Mouse (Mus musculus) telencephalon, adult 2 months (tissue): ENCODE measurements around the gene Zfp874b.
A peak's percentile ranks its signal among the peaks of the same experiment; 100 is the strongest.
"Not testable (repeated sequence)": the region's sequence is repeated elsewhere in the genome, so short reads cannot be mapped to it uniquely, and the experiment has no call there.

Source experiments
- DNase-seq: peaks from one replicate; pipeline ENCODE4 v3.0.0-alpha.2; 2011; ENCODE audit warnings: low read depth, low spot score

Zfp874b gene

DNA sequence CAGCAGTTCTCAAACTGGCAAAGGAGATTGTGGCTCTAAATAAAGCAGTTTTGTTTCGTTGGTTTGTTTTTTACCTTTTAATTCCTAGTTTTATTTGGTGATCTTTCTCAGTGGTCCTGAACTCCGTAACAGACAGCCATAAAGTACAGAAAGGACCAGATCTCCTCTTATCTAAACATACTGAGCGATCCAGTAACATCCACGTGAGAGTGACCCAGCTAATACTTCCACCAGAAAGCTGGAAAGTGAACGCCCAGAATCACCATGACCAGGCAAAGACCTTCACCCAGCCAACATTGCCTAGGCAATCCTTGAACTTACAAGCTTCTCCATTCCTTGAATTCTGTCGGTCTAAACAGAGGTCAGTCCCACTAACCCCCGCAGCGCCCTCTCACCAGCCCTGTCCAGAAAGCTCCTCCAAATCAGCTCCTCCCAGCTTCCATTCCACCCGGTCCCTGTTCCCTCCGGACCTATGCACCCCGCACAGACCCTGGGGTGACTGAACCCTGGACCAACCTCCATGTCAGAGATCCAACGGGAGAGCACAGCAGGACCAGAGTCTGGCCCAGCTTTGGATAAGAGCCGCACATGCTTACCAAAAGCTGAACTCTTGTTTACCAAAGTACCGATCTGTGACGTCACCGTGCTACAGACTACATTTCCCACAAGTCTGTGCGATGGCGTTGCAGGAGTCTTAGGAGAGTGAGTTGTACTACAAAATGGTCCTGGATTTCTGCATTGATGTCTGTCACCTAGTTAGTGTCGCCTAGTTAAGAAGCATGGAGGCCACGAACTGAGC lies at the start of gene Zfp874b:
TSS of gene Zfp874b (minus strand) at position 634 of the 799 bp plus-strand sequence.
- peak; percentile 94 for DNase-seq

DNA sequence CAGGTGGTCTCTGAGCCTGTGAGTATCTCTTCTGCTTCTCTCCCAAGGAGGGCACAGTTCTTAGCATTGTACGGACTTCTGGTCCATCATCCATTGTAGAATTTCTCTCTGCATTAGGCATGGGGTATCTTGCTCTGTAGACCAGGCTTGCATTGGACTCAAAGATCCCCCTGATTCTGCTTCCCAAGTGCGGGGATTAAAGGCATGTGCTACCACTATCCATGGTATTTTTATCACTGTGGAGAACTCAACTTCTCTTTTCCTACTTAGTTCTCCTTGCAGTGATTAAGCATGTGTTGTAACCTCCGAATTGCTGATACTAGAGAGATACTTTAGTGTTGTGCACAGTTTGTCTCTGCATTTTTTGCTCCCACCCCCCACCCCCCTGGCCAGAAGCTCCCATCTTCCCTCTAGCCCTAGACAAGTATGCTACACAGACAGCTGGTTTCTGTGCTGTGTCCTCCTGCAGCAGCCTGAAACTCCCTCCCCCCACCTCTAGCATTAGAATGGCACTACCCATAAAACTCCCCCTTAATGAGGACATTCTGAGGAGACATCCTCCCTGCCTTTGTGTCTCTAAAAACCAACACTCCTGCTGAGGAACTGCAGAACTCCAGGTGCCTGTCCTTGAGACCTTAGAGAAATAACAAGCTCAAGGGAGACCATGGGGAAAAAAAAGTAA lies 43.1 kb upstream of the Zfp874b start:
- no peak for DNase-seq

DNA sequence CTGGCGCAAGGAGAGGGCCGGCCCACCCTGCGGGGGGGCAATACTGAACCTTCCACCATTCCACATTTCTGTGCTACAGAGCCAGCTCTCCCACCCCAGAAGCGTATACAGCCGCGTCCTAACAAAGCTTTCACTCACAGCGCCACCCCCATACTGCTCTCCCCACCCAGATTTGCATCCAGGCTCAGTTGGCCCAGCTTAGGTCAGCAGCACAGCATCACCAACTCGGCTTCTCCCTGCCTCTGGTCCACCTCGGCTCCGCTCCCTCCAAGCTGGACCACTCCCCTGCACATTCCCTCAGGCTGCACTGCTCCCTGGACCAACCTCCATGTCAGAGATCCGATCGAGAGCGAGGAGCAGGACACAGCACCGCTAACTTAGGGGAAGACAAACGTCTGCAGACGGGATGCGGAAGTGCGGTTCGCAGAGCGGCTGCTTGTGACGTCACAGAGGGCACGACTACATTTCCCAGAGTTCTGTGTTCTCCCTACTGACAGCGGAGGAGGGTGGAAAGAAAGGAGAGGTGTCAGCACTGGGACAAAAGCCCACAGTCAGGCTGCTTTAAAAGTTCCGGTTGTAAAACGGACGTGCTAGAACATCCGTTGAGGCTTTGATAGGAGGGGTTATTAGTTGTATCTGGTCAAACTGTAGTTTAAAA lies 41.8 kb upstream of the Zfp874b start, which contains the start of the genes Gm26965 and Zfp87:
TSS of gene Gm26965 (minus strand) at position 399 of the 658 bp plus-strand sequence.
TSS of gene Zfp87 (minus strand) at position 425 of the 658 bp plus-strand sequence.
- peak; percentile 96 for DNase-seq

DNA sequence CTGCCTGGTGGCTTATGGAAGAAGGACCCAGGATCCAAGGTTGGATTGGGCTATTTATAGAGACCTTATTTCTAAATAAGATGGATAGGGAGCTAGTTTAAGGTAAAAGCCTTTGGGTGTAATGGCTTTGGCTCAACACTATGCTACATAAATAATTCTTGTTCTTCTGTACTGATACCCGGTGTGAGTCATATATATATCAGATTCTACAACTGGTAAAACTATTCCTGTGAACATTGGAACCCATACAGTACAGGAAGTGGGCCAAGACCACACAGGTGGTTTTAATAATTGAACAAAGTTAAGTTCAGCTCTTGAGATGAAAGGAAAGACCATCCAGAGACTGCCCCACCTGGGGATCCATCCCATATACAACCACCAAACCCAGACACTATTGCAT lies 16.9 kb upstream of the Zfp874b start:
- DNase-seq = no peak

DNA sequence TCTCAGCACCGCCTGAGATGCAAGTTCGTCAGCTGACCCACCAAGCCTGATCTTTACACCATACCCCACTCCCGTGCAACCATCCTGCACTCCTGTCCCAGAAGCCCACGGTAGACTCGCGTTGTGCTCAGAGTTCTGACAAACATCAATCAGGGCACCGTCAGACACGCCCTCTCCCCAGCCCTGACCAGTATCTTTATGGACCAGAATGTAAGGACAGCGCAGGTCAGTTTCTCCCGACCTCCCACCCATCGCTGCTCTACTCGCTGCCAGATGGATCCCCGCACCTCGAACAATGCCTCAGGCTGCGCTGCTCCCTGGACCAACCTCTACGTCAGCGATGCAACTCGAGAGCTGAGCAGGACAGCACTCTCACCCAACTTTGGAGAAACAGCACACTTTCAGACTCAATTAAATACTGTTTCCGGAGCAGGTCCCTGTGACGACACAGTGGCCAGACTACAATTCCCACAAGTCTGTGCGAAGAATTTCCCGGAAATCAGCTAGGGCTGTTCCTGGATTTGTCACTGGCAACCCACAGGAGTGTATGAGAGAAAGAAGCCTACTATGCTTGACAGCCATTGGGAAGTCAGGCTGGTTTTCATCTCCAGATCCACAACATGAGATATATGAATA lies 16.1 kb upstream of the Zfp874b start, which contains the start of gene Zfp58:
TSS of gene Zfp58 (minus strand) at position 472 of the 636 bp plus-strand sequence.
- peak; percentile 94 for DNase-seq

DNA sequence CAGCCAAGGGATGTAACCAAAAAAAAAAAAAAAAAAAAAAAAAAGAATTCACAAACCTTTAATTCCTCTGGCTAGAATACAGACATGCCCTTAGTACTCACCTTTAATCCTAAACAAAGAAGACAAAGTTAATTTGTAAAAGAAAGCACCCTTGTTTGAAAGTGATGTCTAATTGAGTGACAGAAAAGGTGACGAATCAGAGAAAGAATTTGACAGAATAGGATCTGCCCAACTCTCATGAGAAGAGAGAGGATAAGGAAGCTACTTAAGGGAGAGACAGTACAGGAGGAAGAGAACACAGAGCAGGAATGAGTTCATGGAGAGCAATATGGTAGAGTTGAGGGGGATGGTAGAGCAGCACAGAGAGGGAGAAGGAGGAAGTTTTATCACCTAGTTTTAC lies 11.6 kb upstream of the Zfp874b start:
- no peak for DNase-seq

DNA sequence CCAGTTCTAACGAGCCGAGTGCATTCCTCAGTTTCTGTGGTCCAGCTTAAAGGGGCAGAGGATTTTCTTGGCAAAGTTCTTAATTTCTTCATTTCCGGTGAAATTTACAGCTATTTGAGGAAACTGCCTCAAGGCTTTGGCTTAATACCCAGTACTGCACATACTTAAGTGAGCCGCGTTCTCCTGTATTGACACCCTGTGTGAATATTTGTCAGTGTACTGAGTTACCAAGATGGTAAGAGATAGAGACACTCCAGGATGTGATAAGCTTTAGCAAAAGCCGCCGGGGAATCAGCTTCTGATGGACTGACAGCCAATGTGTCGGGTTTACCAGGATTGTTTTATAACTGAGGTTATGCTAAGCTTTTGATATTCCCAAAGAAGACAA lies 360 bp upstream of the Zfp874b start:
- no peak for DNase-seq

DNA sequence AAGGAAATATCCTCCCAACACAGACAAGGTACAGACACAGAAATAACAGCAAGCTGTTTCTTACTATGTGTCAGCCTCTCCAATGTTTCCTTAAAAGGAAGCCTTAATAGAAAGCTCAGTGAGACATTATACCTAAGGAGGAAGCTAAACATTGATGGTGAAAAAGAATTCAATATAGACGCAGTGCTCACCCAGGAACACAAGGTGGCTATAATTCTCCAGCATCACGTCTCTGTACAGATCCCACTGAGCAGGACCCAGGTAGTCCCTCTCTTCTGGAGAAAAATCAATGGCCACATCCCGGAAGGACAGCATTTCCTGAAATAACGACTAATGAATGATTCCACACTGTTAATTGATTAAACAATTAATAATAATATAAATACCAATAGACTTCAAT lies 2.5 kb downstream of the Zfp874b start:
- no peak for DNase-seq

DNA sequence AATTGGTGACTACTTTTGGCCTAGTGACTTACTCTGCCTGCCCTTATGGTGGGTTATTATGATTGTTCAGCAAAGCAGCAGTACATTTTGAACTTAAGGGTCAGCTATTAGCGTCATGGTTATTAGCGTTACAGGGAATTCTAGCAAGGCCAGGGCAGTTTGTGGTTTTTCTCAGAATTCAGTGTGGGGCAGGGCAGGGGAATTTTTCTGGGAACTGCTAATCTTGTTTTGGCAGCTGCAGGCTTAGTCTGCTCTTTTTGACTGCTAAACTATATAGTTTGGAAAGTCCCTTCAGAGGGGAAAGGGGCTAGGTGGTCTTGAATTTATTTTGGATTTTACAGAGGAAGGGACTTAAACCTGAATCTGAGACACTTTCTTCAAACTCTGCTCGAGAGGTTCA lies 14.8 kb downstream of the Zfp874b start:
- DNase-seq = no peak

DNA sequence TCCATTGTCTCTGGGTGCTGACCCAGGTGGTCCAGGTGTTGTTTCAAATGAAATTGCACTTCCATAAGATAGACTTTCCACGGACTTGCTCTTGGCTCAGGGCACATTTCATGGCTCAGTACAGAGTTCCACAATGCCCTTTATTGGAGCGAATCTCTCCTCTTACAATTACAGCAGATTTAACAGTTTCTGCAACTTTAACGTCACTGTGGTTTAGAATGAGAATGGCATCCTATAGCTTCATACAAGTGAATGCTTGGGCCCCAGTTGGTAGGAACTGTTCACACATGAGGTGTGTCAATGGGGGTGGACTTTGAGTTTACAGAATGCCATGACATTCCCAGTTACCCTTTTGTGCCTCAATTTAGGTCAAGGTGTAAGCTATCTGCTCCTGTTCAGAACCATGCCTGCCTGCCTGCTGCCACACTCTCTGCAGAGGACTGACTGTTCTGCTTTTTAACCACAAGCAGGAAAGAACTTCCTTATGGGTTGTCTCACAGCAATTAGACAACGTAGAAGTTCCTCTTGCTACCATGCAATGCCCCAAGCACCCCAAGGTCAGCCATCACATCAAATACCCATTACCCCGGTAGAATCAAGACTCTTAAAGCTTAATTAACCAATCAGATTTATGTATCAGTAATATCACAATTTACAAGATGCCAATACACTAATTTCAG lies 20.4 kb downstream of the Zfp874b start:
- DNase-seq = not testable (repeated sequence)

DNA sequence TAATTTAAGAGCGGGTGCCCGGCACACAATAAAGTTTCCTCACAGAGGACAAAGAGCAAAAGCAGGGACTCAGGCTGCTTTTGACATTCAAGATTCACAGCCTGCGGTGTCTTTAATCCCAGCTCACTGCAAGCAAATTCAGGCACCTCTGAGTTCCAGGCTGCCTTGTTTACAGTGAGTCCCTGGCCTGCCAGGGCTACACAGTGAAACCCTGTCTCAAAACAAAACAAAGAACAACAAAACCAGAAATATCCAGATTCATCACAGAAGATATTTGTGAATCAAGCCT lies 32.1 kb downstream of the Zfp874b start:
- no peak for DNase-seq

DNA sequence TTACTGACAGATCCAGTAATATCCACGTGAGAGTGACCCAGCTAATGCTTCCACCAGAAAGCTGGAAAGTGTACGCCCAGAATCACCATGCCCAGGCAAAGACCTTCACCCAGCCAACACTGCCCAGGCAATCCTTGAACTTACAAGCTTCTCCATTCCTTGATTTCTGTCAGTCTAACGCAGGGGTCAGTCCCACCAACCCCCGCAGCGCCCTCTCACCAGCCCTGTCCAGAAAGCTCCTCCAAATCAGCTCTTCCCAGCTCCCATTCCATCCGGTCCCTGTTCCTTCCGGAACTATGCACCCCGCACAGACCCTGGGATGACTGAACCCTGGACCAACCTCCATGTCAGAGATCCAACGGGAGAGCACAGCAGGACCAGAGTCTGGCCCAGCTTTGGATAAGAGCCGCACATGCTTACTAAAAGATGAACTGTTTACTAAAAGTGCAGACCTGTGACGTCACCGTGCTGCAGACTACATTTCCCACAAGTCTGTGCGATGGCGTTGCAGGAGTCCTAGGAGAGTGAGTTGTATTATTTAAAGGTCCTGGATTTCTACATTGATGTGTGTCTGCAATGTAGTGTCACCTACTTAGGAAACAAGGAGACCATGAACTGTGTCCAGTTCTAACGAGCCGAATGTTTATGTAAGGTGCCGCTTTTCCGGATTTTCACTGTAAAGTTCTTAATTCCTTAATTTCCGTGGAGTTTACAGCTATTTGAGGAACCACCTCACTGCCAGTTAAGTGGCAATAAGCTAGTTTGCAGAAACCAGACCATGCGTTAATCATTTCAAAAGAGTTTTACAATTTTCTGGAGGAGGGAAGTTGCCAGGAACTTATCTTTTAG lies 32.7 kb downstream of the Zfp874b start, which contains the start of gene Zfp874a:
TSS of gene Zfp874a (minus strand) at position 453 of the 849 bp plus-strand sequence.
- DNase-seq = peak; percentile 94

DNA sequence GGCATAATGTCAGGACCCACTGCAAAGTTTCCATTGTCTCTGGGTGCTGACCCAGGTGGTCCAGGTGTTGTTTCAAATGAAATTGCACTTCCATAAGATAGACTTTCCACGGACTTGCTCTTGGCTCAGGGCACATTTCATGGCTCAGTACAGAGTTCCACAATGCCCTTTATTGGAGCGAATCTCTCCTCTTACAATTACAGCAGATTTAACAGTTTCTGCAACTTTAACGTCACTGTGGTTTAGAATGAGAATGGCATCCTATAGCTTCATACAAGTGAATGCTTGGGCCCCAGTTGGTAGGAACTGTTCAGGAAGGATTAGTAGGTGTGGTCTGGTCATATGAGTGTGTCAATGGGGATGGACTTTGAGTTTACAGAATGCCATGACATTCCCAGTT lies 47.0 kb downstream of the Zfp874b start:
- DNase-seq = not testable (repeated sequence)

DNA sequence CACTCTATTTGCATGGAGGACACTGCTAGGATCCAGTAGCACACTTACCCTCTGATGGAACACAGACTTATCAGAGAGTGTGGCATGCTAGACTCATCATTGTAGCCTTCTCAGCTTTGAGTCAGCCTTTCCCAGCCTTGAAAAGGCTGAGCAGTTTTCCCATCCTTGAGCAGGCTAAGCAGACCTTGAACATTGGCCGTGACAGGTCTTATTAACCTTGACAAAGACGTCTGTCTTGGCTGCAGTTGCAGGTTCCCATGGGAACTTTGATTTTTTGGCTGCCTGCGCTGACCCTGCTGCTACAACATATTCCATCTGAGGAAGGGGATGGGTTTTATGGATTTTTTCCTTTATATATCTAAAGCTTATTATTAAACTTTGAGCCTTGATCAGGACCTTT lies 55.9 kb downstream of the Zfp874b start:
- no peak for DNase-seq

DNA sequence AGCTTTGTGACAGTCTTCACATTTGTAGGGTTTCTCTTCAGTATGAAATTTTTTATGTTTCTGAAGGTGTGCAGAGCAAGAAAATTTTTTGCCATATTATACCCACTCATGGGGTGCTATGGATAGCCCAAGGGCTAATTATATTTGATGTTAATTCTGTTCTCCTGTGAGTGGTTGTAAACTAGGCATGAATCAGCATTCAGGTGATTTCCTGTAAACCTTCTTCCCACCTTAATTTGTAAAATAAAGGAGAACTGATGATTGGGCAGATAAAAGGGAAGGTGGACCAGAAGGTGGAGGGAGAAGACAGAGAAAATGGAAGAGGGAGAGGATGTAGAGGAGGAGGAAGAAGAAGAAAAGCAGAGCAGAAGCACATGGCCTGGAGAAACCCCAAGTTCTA lies 58.4 kb downstream of the Zfp874b start:
- not testable (repeated sequence) for DNase-seq

DNA sequence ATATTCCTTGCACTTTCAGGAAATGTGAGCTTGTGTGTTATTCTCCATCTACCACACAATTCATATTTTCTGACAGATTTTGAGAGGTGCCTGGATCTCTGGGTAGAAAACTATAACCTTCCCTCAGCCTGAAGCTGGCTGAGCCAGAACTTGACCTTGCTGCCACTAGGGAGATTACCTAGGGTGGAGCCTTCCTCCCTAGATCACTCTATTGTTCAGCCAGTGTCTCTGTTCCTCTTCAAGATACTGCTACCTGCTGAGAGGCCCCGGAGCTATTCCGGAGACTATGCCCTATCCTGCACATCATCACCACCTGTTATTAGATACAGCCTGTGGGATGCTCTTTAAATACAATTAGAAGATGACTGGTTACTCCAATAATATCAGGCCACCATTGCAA lies 61.5 kb downstream of the Zfp874b start:
- DNase-seq = not testable (repeated sequence)
